Mouse (Mus musculus) cerebellum, postnatal 4 days (tissue): ENCODE results near the gene Klhl41.

Source experiments
- DNase-seq, 2 experiments: peaks; one replicate each; pipeline ENCODE4 v3.0.0; 2022; ENCODE audit warnings: low spot score in 2 of 2, mixed read lengths in 1 of 2

The Klhl41 gene

DNA sequence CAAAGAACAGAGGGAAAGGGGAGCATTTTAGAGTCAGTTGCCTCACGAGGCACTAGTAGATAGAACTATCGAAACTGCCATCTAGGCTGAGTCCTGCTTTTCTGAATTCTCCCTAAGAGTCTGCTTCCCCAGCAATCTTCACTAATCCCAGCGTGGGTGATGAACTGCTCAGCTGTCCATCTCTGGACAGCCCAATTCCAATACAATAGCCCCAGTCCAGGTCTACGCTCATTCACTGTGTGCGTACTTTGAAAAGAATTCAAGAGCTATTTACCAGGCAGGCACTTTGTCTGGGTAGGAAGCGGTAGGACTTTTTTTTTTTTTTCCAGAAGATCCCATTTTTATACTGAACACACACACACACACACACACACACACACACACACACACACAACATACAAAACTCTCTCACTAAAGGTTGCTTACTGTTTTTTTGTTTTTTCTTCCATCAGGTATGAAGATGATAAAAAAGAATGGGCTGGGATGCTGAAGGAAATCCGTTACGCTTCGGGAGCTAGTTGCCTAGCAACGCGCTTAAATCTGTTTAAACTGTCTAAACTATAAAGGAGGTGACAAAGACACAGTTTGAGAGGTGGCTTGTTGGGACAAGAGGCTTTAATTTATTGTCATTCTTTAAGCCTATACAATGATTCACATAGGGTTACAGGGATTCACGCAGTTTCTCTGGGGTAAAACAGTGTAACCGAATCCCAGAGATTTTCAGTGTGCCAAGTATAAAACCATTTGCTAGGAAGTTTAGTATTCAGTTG lies 13.3 kb downstream of the Klhl41 start:
- DNase-seq, result no peak

DNA sequence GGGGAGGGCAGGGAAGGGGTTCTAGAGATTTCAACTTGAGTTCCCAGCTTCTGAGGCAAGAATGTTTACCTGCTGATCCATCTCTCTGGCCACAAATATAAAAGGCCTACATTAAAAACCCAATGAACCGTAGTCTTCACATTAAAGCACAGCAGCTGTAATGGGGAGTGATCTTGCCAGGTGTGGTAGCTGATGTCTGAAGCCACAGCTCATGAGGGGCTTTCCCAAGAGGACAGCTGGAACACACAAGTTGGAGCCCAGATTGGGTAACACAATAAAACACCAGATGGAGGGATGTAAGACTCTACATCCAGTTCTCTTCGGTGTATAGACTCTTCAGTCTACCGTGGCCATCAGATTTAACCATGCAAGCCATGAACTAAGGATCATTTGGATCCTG lies 14.6 kb downstream of the Klhl41 start:
- no peak for DNase-seq

DNA sequence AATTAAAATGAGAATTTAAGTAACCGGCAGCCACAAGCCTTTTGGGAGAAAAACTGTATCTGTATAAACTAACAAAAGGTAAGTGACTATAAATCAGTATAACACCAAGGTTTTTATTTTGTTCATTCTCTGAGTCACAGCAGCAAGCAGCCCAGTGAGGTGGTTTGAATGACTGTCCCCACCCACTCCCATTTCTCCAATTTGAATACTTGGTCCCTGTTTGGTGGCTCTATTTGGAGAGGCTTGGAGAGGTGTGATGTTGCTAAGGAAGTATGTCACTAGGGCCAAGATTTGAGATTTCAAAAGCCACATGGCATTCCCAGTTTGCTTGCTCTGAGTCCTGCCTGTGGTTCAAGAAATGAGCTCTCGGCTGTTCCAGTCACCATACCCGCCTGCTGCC lies 20.3 kb downstream of the Klhl41 start:
- no peak for DNase-seq

DNA sequence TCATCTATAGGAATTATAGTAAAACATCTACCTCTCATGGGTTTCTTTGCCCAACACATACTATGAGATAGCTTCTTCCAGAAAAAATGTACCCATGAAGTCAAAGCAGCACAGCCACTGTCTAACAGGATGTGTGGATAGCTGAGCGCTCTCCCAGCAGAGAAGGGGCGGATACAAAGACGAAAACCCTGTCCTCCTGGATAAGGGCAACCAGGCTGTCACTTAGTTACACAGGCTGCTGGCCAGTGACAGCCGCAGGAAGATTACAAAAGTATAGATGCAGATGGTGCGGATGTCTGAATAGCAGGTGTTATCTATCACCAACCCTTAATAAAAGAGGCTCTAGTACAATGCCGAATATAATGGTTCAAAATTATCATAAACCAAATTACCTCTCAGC lies 20.9 kb downstream of the Klhl41 start:
- no peak for DNase-seq

DNA sequence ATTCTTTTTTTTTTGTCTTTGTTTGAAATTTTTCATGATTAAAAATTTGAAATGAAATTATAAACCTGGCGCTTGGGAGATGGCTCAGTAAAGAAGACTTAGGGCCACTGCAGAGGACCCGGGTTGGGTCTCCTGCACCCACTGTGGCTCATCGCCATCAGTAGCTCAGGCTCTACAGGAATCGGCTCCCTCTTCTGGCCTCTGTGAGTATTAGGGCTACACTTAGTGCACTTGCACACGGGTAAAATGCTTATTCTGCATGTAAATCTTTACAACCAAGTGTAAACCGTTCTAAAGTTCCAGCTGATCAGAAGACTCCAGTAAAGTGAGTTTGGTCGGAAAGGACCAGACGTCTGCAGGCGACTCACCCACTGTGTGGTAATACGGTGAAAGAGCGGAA lies 23.6 kb downstream of the Klhl41 start:
- no peak for DNase-seq

DNA sequence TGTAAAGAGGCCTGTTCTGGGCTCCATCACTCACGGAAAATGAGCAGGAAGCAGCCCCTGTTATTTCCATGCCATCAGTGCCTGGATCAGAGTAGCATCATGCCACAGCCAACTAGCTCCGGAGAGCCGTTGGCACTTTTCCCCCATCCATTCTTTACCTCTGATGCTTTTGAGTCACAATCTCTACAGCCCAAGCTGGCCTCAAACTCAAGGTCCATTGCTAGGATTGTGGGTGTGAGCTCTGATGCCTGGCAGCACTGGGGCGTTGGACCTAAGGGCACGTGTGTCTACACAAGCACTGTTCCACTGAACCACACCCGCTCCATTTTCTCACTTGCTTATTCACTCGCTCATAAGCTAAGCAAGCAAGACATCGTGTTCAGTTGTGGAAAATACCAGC lies 30.5 kb downstream of the Klhl41 start:
- no peak for DNase-seq

DNA sequence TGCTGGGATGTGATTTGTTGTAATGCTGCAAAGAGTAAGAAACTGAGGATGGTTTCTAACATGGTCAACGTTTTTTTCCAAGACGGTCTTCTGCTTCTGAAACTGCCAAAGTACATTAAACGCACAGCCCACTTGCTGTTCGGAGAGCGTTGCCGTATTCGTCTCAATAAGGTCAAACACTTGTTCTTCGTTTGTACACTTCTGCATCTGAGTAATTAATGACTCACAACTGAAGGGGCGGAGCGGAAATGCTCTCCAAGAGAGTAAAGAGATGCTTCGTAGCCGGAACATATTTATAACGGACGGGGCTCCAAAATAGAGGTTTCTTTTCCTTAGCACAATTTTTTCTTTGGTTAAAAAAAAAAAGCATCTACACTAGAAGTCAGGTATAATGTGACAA lies 42.3 kb downstream of the Klhl41 start:
- DNase-seq, result no peak

DNA sequence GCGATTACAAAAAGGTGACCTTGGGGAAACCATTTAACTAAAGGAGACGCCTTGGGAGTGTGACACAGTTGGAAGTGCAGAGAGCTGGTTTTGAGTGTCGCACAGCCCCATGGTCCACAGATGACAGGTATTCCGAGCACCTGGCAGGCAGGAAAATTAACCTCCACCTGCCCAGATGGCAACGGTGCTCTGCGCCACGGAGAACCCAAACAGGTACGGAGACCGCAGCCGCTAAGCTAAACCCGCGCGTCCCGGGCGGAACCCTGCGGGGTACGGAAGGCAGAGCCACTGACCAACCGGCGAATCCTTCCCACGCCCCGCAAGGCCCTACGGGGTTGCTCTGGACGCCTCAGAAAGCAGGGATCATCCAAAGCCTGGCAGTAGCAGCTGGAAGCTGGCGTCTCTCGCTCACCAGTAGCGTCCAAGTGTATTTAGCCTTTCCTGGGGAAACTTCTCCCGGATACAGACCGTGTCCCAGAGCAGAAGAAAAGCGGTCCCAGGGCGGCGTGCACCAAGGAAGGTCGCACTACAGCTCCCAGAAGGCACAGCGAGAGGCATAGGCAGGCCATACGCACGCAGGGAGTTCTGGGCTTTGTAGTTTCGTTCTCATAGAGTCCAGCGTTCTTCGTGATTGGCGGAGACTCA lies 43.2 kb downstream of the Klhl41 start, which contains the start of gene Fastkd1:
Gene Fastkd1 (minus strand): TSS at position 536 of the 645 bp plus-strand sequence.
- peak; percentile 52 to 74 for DNase-seq

DNA sequence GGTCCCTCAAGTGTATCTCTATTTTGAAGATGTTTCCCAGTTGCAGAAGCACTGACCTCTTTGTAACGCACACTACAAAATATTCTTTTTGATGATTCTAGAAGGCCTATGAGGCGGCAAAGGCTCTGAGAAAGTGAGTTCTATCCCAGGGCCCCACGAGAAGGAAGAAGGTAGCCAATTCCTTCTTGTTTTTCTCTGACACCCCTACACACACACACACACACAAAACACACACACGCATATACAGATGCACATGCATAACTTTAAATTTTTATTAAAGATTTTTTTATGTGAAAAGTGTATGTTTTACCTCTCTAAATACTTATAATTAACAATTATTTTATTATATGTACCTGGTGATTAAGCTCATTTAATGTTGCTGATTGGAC lies 43.7 kb downstream of the Klhl41 start:
- no peak for DNase-seq

DNA sequence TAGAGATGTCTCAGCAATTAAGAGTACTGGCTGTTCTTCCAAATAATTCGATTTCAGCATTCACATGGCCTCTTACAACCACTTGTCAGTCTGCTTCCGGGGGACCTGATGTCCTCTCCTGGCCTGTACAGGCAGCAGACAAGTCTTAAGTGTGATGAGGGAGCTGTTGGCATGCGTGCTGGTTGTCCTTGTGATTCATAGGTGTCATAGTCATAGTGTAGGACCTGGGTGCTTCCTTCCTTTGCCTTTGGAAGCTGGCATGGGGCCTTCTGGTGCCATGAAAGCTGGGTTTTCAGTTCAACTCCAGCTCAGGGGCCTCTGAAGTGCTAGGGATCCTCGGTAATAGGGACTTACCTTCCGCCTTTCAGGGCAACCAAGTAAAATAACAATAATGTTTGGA lies 44.2 kb downstream of the Klhl41 start:
- DNase-seq, result no peak

DNA sequence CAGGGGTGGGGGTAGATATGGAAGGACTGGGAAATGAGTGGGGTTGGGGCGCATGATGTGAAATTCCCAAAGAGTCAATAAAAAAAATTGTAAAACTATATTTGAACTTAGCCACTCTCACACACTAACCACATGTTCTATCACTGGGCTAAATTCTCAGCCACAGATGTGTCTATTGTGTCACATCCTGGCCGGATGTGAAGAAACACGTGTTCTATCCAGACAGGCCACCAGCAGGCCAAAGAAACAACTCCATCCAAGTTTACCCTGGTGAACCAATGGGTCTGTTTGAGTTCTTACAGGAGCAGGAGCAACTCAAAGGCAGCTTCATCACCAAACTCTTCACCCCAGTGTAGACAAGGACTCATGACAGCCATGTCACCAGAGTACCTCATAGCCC lies 46.6 kb downstream of the Klhl41 start:
- DNase-seq, result no peak

DNA sequence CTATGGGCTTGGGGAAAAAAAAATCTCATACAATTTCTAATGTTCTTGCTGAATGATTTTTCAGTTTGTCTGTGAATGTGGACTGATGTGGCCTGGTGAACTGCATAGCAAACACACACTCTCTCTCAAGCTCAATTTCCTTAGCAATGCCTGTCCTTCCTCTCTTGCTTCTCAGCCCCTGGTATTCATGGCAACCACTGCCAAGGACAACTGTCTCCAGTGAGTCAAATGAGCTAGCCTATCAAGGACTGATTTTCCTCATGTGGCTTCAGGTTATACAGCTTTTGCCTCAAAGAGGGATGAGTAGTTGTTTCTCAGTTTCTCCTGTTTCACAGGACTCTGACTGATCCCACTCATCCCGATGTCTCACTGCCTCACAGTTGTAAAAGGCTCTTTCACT lies 49.2 kb downstream of the Klhl41 start:
- no peak for DNase-seq

DNA sequence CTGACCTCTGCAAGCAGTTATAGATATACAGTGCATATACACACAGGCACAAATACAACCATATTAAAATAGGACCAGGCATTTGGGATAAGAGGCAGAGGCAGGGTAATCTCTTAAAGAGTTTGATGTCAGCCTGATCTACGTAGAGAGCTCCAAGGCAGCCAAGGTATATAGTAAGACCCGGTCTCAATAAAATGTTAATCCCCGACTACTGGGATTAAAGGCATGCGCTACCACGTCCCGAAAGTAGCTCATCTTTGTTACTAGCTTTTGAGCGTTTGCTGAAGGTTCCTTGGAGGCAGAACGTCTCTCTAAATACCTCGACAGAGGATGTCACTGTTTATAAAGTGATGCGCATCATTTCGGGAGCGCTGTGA lies 52.3 kb downstream of the Klhl41 start, which contains the start of gene Ppig:
Gene Ppig (plus strand): TSS at position 273 of the 377 bp plus-strand sequence.
- DNase-seq, result no peak

DNA sequence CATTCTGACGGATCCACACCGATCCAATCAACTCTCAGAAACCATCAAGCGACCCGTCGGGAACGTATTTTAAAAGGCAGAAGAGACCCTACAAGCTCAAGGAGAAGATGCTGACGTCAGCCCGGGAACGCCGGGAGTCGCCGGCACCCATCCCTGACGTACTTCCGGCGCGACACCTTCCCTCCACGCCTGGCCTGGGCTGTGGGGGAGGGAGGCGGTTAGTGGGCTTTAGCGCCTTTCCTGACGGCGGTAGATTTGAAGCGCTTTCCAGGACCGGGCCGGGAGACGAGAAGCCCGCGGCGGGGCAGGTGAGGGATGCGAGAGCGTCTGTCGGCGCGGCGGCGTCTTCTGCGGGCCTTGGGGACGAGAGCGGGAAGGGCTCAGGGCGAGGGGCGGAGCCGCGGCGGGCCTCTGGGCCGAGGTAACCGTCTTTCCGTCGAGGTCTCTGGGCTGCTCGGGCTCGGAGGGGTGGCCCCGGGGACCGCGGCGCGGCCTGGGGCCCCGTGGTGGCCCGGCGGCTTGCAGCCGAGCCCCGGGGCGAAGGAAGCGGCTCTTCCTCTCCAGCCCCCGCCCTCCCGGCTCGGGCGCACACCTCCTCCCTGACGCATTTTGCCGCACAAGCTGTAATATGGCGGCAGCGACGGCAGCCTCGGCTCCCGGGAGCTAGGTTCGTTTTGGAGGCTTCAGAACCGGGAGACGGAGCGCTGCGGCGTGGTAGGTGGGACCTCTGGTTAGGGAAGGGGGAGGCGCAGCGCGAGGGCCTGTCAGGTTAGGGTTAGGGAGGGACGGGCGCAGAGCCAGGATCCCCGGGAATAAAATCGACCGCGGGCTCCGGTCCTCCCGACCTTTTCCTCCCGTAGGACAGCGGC lies 53.0 kb downstream of the Klhl41 start:
- DNase-seq, result peak; percentile 79 to 93

DNA sequence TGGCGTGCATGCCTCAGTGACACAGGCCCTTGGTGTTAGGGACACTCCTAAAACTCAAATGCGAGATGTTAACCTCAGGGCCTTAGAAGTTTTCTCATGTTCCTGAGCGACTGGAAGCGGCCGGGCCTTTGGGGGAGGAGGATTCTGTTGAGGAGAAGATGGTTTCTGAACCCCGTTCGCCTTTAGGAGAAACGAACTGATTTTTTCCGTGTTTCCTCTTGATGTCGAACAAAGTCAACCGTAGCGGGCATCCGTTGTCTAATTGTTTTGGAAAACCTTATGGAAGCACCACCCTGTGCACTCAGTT lies 53.6 kb downstream of the Klhl41 start:
- no peak for DNase-seq
